Mouse (Mus musculus) frontal cortex, postnatal 25 days (tissue): ENCODE measurements around the gene Riox1.
"Not testable (repeated sequence)": the region's sequence is repeated elsewhere in the genome, so short reads cannot be mapped to it uniquely, and the experiment has no call there.

ENCODE experiments used
- DNase-seq, 2 experiments: peaks; one replicate each; pipeline ENCODE4 v3.0.0; 2022; ENCODE audit warnings: low spot score in 2 of 2

Gene Riox1

GRCm38 (mm10) chr12:83949776-83950492, 474 bp upstream of the Riox1 start:
- DNase-seq = no peak

- DNase-seq = peak; percentile 40 to 58
Measured at GRCm38 (mm10) chr12:83950840-83951701, 663 bp downstream of the Riox1 start.

- no peak for DNase-seq
Measured at GRCm38 (mm10) chr12:83951711-83952575, 1.5 kb downstream of the Riox1 start.

GRCm38 (mm10) chr12:83958278-83958677, 7.9 kb downstream of the Riox1 start:
- DNase-seq = no peak

- DNase-seq = no peak
Measured at GRCm38 (mm10) chr12:83965235-83965634, 14.8 kb downstream of the Riox1 start.

- DNase-seq = peak in 1 of 2 experiments; percentile 25
Measured at GRCm38 (mm10) chr12:83972117-83972516, 21.7 kb downstream of the Riox1 start.

- no peak for DNase-seq
Measured at GRCm38 (mm10) chr12:83978862-83979261, 28.5 kb downstream of the Riox1 start.

- DNase-seq = no peak
Measured at GRCm38 (mm10) chr12:83981615-83982014, 31.2 kb downstream of the Riox1 start.

- no peak for DNase-seq
Measured at GRCm38 (mm10) chr12:83984752-83985151, 34.3 kb downstream of the Riox1 start, which contains the start of gene Heatr4. Gene Heatr4 (minus strand): TSS chr12:83984852.

- no peak for DNase-seq
Measured at GRCm38 (mm10) chr12:83987242-83987582, 36.8 kb downstream of the Riox1 start.

- DNase-seq = peak; percentile 57 to 64
Measured at GRCm38 (mm10) chr12:83987583-83988441, 37.4 kb downstream of the Riox1 start, which contains the start of gene Acot2. Gene Acot2 (plus strand): TSS chr12:83987861.

- DNase-seq = no peak
Measured at GRCm38 (mm10) chr12:83988483-83988882, 38.1 kb downstream of the Riox1 start.

GRCm38 (mm10) chr12:83989378-83989777, 39.0 kb downstream of the Riox1 start:
- no peak for DNase-seq

GRCm38 (mm10) chr12:83997221-83997620, 46.8 kb downstream of the Riox1 start:
- DNase-seq = no peak

- no peak for DNase-seq
Measured at GRCm38 (mm10) chr12:83998341-83999107, 48.1 kb downstream of the Riox1 start.

- not testable (repeated sequence) for DNase-seq
Measured at GRCm38 (mm10) chr12:83999237-83999636, 48.8 kb downstream of the Riox1 start.

- no peak for DNase-seq
Measured at GRCm38 (mm10) chr12:84000418-84000817, 50.0 kb downstream of the Riox1 start.
